In genomic region chr11:113710257-113710777, GRCm38 (mm10) we compare ENCODE assay signal across 8 mouse cellular contexts. TPM values are rescaled to one million over a fixed set of nuclear protein-coding genes. Genes with fewer than 3 reads are reported as not detected.
DNase-seq lines count a peak whose midpoint lies in the region; ATAC-seq and TF ChIP-seq lines count a peak whose summit lies in the region.
"Had no signal": no experiment of that assay in that cellular context is flagged by ENCODE, and none has a peak within 500 bp of the region (broad histone marks: within the 10 kb centered on the region; RNA-seq: fewer than 3 reads in every experiment).

No protein-coding gene starts in this region.

- ATAC-seq in forebrain, embryonic 14.5 days: peak; percentile 33
- no peak for ATAC-seq in liver, postnatal 0 days
- ATAC-seq in erythroid progenitor cell, adult 5-6 weeks (replicated peaks; ENCODE audit: low FRiP score, poor library complexity, severe bottlenecking): no peak

- H3K4me3 ChIP-seq in spleen, adult 2 months (ENCODE audit: extremely low read depth, insufficient read depth, insufficient read length): no peak overlapping the region
- no peak overlapping the region for H3K4me3 ChIP-seq in forebrain, embryonic 14.5 days (ENCODE audit: low read depth, low read length)
- H3K4me3 ChIP-seq in liver, postnatal 0 days (ENCODE audit: low read depth, low read length): no peak overlapping the region

- H3K9me3 ChIP-seq in forebrain, embryonic 14.5 days (replicated peaks; ENCODE audit: control insufficient read depth, low read length): no peaks in the 10 kb centered on the region
- H3K9me3 ChIP-seq in liver, postnatal 0 days (ENCODE audit: low read length): no peaks in the 10 kb centered on the region

- H3K36me3 ChIP-seq in spleen, adult 2 months (ENCODE audit: control insufficient read depth, insufficient read depth, low read length): no peaks in the 10 kb centered on the region
- H3K36me3 ChIP-seq in forebrain, embryonic 14.5 days (ENCODE audit: control insufficient read depth, insufficient read depth, low read length): 0 out of 2 replicates have a peak, but pooled peaks cover 3% of the 10 kb centered on the region
- no peaks in the 10 kb centered on the region for H3K36me3 ChIP-seq in liver, postnatal 0 days (replicated peaks; ENCODE audit: insufficient read depth, low read length)

- 23% methylated on average over 10 of the region's 10 CpGs for WGBS in spleen, adult 2 months
- WGBS in forebrain, embryonic 14.5 days: under 1% methylated on average over 10 of the region's 10 CpGs
- WGBS in liver, postnatal 0 days (ENCODE audit: insufficient replicate concordance): 16% methylated on average over 10 of the region's 10 CpGs

- DNase-seq in spleen, adult 2 months (ENCODE audit: low read depth in 1 of 2, low spot score in 2 of 2): no peak
- no peak for DNase-seq in spleen, postnatal 4 days (ENCODE audit: low spot score in 2 of 2)
- DNase-seq in forebrain, embryonic 14.5 days (ENCODE audit: low spot score): peak; percentile 70
- DNase-seq in liver, postnatal 0 days: no peak
- DNase-seq in thymus, postnatal 4 days: peak; percentile 66
- DNase-seq in urinary bladder, postnatal 14 days (ENCODE audit: low spot score): no peak

- TF ChIP-seq EP300 in liver, postnatal 0 days (IDR thresholded peaks at IDR 0.05; ENCODE audit: low read depth): no peak

- H3K27ac ChIP-seq in spleen, adult 2 months (ENCODE audit: insufficient read depth, low read length): peak overlapping the region; percentile 25; the same call in 1 of the 2 replicates
- H3K27ac ChIP-seq in forebrain, embryonic 14.5 days (ENCODE audit: low read depth, low read length): peak overlapping the region; percentile 70; the same call in 1 of the 2 replicates
- peak overlapping the region; percentile 7; the same call in 1 of the 2 replicates for H3K27ac ChIP-seq in liver, postnatal 0 days (ENCODE audit: low read depth)

- TF ChIP-seq CTCF in spleen, adult 2 months (IDR thresholded peaks at IDR 0.05; ENCODE audit: extremely low read depth, insufficient read depth, insufficient read length, insufficient replicate concordance): no peak
- no peak for TF ChIP-seq CTCF in liver, postnatal 0 days (IDR thresholded peaks at IDR 0.05; ENCODE audit: low read depth)

- H3K9ac ChIP-seq in forebrain, embryonic 14.5 days (ENCODE audit: low read length): peak overlapping the region; percentile 55
- no peak overlapping the region; the same call in 1 of the 2 replicates for H3K9ac ChIP-seq in liver, postnatal 0 days (replicated peaks)

- H3K4me2 ChIP-seq in forebrain, embryonic 14.5 days (ENCODE audit: low read length): peak overlapping the region; percentile 24; the same call in 1 of the 2 replicates
- no peak overlapping the region for H3K4me2 ChIP-seq in liver, postnatal 0 days (ENCODE audit: low read depth, low read length)

- H3K4me1 ChIP-seq in spleen, adult 2 months (ENCODE audit: control insufficient read depth, insufficient read depth, insufficient read length): no peaks in the 10 kb centered on the region
- peaks cover 15% of the 10 kb centered on the region for H3K4me1 ChIP-seq in forebrain, embryonic 14.5 days (ENCODE audit: control insufficient read depth, insufficient read depth, low read length)
- peaks cover 14% of the 10 kb centered on the region for H3K4me1 ChIP-seq in liver, postnatal 0 days (ENCODE audit: insufficient read depth)

- no peaks in the 10 kb centered on the region for H3K27me3 ChIP-seq in spleen, adult 2 months (ENCODE audit: control insufficient read depth, insufficient read depth, low read length)
- no peaks in the 10 kb centered on the region for H3K27me3 ChIP-seq in forebrain, embryonic 14.5 days (replicated peaks; ENCODE audit: control insufficient read depth, insufficient read depth, low read length)
- 0 out of 2 replicates have a peak, but pooled peaks cover 7% of the 10 kb centered on the region for H3K27me3 ChIP-seq in liver, postnatal 0 days (ENCODE audit: insufficient read depth, low read length)

- no peak for TF ChIP-seq POLR2A in spleen, adult 2 months (IDR thresholded peaks at IDR 0.05; ENCODE audit: low read depth, low read length)

RNA-seq across cellular contexts. Expression of gene Cpsf4l, which starts 0.5 kb away (rescaled TPM):
- not detected in 2 replicates for polyA plus RNA-seq in spleen, adult 2 months (2012; rRNA removed)
- not detected in 2 replicates for polyA plus RNA-seq in forebrain, embryonic 14.5 days (2014; fragmentation: Nextera tagmentation; extraction: Ambion mirVana)
- 0.38 and 0.46 TPM in 2 replicates for polyA plus RNA-seq in liver, postnatal 0 days (2015; fragmentation: Nextera tagmentation; extraction: Ambion mirVana)
- not detected in 2 replicates for total RNA-seq in erythroid progenitor cell, adult 5-6 weeks (2015; ENCODE audit: low replicate concordance)
- total RNA-seq in erythroid progenitor cell, adult 5-6 weeks (2017; ENCODE audit: low replicate concordance): not detected in 2 replicates
- total RNA-seq: common myeloid progenitor, adult 5-6 weeks had no signal

RNA-seq across cellular contexts. Expression of gene D11Wsu47e, which starts 26.1 kb away (rescaled TPM):
- polyA plus RNA-seq in spleen, adult 2 months (2012; rRNA removed): 6.9 and 7.4 TPM in 2 replicates
- polyA plus RNA-seq in forebrain, embryonic 14.5 days (2014; fragmentation: Nextera tagmentation; extraction: Ambion mirVana): 27.0 and 28.4 TPM in 2 replicates
- polyA plus RNA-seq in liver, postnatal 0 days (2015; fragmentation: Nextera tagmentation; extraction: Ambion mirVana): 4.3 and 4.6 TPM in 2 replicates
- total RNA-seq in erythroid progenitor cell, adult 5-6 weeks (2015; ENCODE audit: low replicate concordance): 10.1 TPM in 1 of 2 replicates, not detected in the other
- 3.8 and 9.0 TPM in 2 replicates for total RNA-seq in erythroid progenitor cell, adult 5-6 weeks (2017; ENCODE audit: low replicate concordance)

RNA-seq across cellular contexts. Expression of gene Fam104a, which starts 26.4 kb away (rescaled TPM):
- polyA plus RNA-seq in spleen, adult 2 months (2012; rRNA removed): 20.1 and 28.4 TPM in 2 replicates
- 53.2 and 53.7 TPM in 2 replicates for polyA plus RNA-seq in forebrain, embryonic 14.5 days (2014; fragmentation: Nextera tagmentation; extraction: Ambion mirVana)
- 24.1 and 26.5 TPM in 2 replicates for polyA plus RNA-seq in liver, postnatal 0 days (2015; fragmentation: Nextera tagmentation; extraction: Ambion mirVana)
- 24.1 and 24.3 TPM in 2 replicates for total RNA-seq in erythroid progenitor cell, adult 5-6 weeks (2015; ENCODE audit: low replicate concordance)
- 21.4 and 35.7 TPM in 2 replicates for total RNA-seq in erythroid progenitor cell, adult 5-6 weeks (2017; ENCODE audit: low replicate concordance)

RNA-seq across cellular contexts. Expression of gene Cdc42ep4, which starts 41.4 kb away (rescaled TPM):
- 20.2 and 20.9 TPM in 2 replicates for polyA plus RNA-seq in spleen, adult 2 months (2012; rRNA removed)
- 52.4 and 61.5 TPM in 2 replicates for polyA plus RNA-seq in forebrain, embryonic 14.5 days (2014; fragmentation: Nextera tagmentation; extraction: Ambion mirVana)
- polyA plus RNA-seq in liver, postnatal 0 days (2015; fragmentation: Nextera tagmentation; extraction: Ambion mirVana): 12.4 and 13.7 TPM in 2 replicates
- 18.0 and 19.8 TPM in 2 replicates for total RNA-seq in erythroid progenitor cell, adult 5-6 weeks (2015; ENCODE audit: low replicate concordance)
- total RNA-seq in erythroid progenitor cell, adult 5-6 weeks (2017; ENCODE audit: low replicate concordance): 31.3 and 33.8 TPM in 2 replicates

Comparison
In these comparisons a context has a peak if more than half of its experiments do, and no peak if none do; other contexts are left out.
1. DNase-seq: peak in forebrain, embryonic 14.5 days (single experiment) and thymus, postnatal 4 days (single experiment); none in spleen, adult 2 months (0 of 2), spleen, postnatal 4 days (0 of 2), liver, postnatal 0 days (single experiment) and urinary bladder, postnatal 14 days (single experiment).
2. H3K27ac ChIP-seq: peak in every context shown above with its lines; median percentile 70 in forebrain, embryonic 14.5 days; 25 in spleen, adult 2 months; 7 in liver, postnatal 0 days.